ENCODE assay signal across 9 mouse cellular contexts in genomic region chr1:81316403-81316994, GRCm38 (mm10).
DNase-seq lines count a peak whose midpoint lies in the region; ATAC-seq and TF ChIP-seq lines count a peak whose summit lies in the region.
"Had no signal": no experiment of that assay in that cellular context is flagged by ENCODE, and none has a peak within 500 bp of the region (broad histone marks: within the 10 kb centered on the region; RNA-seq: fewer than 3 reads in every experiment).

No protein-coding gene starts in this region.

- H3K9me3 ChIP-seq in CH12.LX (replicated peaks; ENCODE audit: low read length) = no peaks in the 10 kb centered on the region
- H3K9me3 ChIP-seq in embryonic facial prominence, embryonic 14.5 days (ENCODE audit: control insufficient read depth, low read length) = no peaks in the 10 kb centered on the region
- H3K9me3 ChIP-seq: heart, embryonic 15.5 days had no signal

- H3K79me2 ChIP-seq in CH12.LX (replicated peaks; ENCODE audit: control insufficient read depth, extremely low read depth, insufficient read depth, poor library complexity, severe bottlenecking) = no peaks in the 10 kb centered on the region

- no peak overlapping the region for H3K27ac ChIP-seq in CH12.LX (ENCODE audit: insufficient read depth, low read depth)
- H3K27ac ChIP-seq in embryonic facial prominence, embryonic 14.5 days (replicated peaks; ENCODE audit: low read depth, low read length) = no peak overlapping the region
- H3K27ac ChIP-seq: heart, embryonic 15.5 days had no signal

- peak; percentile 59 for DNase-seq in CH12.LX (ENCODE audit: extremely low read depth)
- DNase-seq in adrenal gland, postnatal 36 days = peak; percentile 74 to 77
- peak; percentile 87 for DNase-seq in embryonic facial prominence, embryonic 14.5 days (ENCODE audit: low spot score)
- DNase-seq in heart, postnatal 36 days = peak; percentile 65 to 71
- peak; percentile 68 for DNase-seq in layer of hippocampus, adult 9-10 months (ENCODE audit: low spot score)
- peak; percentile 81 for DNase-seq in lung, postnatal 10 days
- peak; percentile 62 for DNase-seq in right cerebral cortex, adult 18-20 months

- in situ Hi-C loops in CH12.LX (cut with MboI; ENCODE audit: low pct_ligation_motif_present, low pct_unique_long_range_greater_than_20kb, low sequenced_read_pairs) = loop anchor here (25.0 kb wide), 1 partner anchor 971 kb away; the partner anchor contains the start of gene Irs1

- peak; percentile 67; the same call in 1 of the 2 replicates for ATAC-seq in embryonic facial prominence, embryonic 14.5 days (ENCODE audit: low read depth)
- ATAC-seq in erythroid progenitor cell, adult 5-6 weeks (replicated peaks; ENCODE audit: low FRiP score, poor library complexity, severe bottlenecking) = no peak

- intact Hi-C loops in heart, postnatal 36 days (cut with DNase I) = loop anchor here (1.0 to 10.0 kb wide), 4 partner anchors 201 to 1326 kb away; no protein-coding TSS in a partner anchor

- no peak overlapping the region for H3K4me3 ChIP-seq in CH12.LX (replicated peaks in 1 of 3; ENCODE audit: low read depth in 2 of 3, low read length in 2 of 3, poor library complexity in 1 of 3)
- no peak overlapping the region for H3K4me3 ChIP-seq in embryonic facial prominence, embryonic 14.5 days (ENCODE audit: low read depth, low read length)
- H3K4me3 ChIP-seq: heart, embryonic 15.5 days had no signal

- H3K4me2 ChIP-seq in CH12.LX (ENCODE audit: insufficient read depth, low read depth, poor library complexity, severe bottlenecking) = no peak overlapping the region
- no peak overlapping the region for H3K4me2 ChIP-seq in embryonic facial prominence, embryonic 14.5 days (ENCODE audit: low read depth, low read length)
- H3K4me2 ChIP-seq: heart, embryonic 15.5 days had no signal

- peak; percentile 80 to 91 for TF ChIP-seq CTCF in CH12.LX (conservative IDR thresholded peaks at IDR 0.05 in 1 of 2, IDR thresholded peaks at IDR 0.05 in 1 of 2; ENCODE audit: low read depth in 2 of 2, low read length in 2 of 2)

- H3K9ac ChIP-seq in CH12.LX (ENCODE audit: insufficient read depth, low read depth) = no peak overlapping the region
- no peak overlapping the region for H3K9ac ChIP-seq in embryonic facial prominence, embryonic 14.5 days (ENCODE audit: low read depth, low read length)
- H3K9ac ChIP-seq: heart, embryonic 15.5 days had no signal

- WGBS in embryonic facial prominence, embryonic 14.5 days = 55% methylated on average over 9 of the region's 9 CpGs

- H3K27me3 ChIP-seq in CH12.LX (replicated peaks) = no peaks in the 10 kb centered on the region
- no peaks in the 10 kb centered on the region for H3K27me3 ChIP-seq in embryonic facial prominence, embryonic 14.5 days (replicated peaks; ENCODE audit: control insufficient read depth, insufficient read depth, low read length)
- H3K27me3 ChIP-seq: heart, embryonic 15.5 days had no signal

- H3K36me3 ChIP-seq in CH12.LX (replicated peaks in 1 of 2; ENCODE audit: control insufficient read depth in 1 of 2, insufficient read depth in 1 of 2, low read length in 1 of 2) = no peaks in the 10 kb centered on the region
- no peaks in the 10 kb centered on the region for H3K36me3 ChIP-seq in embryonic facial prominence, embryonic 14.5 days (ENCODE audit: control insufficient read depth, insufficient read depth, low read length)
- H3K36me3 ChIP-seq: heart, embryonic 15.5 days had no signal

- dilution Hi-C loops in CH12.LX (cut with MboI; ENCODE audit: extremely low pct_ligation_motif_present, extremely low pct_unique_long_range_greater_than_20kb, low sequenced_read_pairs) = no loop called here

- TF ChIP-seq EP300 in CH12.LX (IDR thresholded peaks at IDR 0.05; ENCODE audit: low read length) = no peak

- H3K4me1 ChIP-seq in CH12.LX (ENCODE audit: control insufficient read depth in 1 of 2, insufficient read depth in 2 of 2) = no peaks in the 10 kb centered on the region
- H3K4me1 ChIP-seq in embryonic facial prominence, embryonic 14.5 days (ENCODE audit: control insufficient read depth, insufficient read depth, low read length) = no peaks in the 10 kb centered on the region
- H3K4me1 ChIP-seq: heart, embryonic 15.5 days had no signal

- peak; percentile 88 for TF ChIP-seq RAD21 in CH12.LX (IDR thresholded peaks at IDR 0.05; ENCODE audit: low read depth, low read length)

- TF ChIP-seq POLR2A in CH12.LX (IDR thresholded peaks at IDR 0.05; ENCODE audit: low read depth, low read length) = no peak

TF ChIP-seq in CH12.LX, 34 proteins besides CTCF, POLR2A, EP300 and RAD21:
- TF ChIP-seq TBP (conservative IDR thresholded peaks at IDR 0.05; ENCODE audit: low read depth, low read length) = no peak
- TF ChIP-seq SMC3 (IDR thresholded peaks at IDR 0.05; ENCODE audit: low read depth, low read length) = peak; percentile 56
- TF ChIP-seq MEF2A (IDR thresholded peaks at IDR 0.05; ENCODE audit: borderline replicate concordance, low read depth, low read length) = no peak
- TF ChIP-seq MAZ (IDR thresholded peaks at IDR 0.05; ENCODE audit: low read depth, low read length) = no peak
